ENCODE assay signal across 29 mouse cellular contexts in genomic region chr13:120168301-120168700, GRCm38 (mm10). TPM values are rescaled to one million over a fixed set of nuclear protein-coding genes. Genes with fewer than 3 reads are reported as not detected.
DNase-seq lines count a peak whose midpoint lies in the region; ATAC-seq and TF ChIP-seq lines count a peak whose summit lies in the region.
"Not testable (repeated sequence)": the region's sequence is repeated elsewhere in the genome, so short reads cannot be mapped to it uniquely, and the experiment has no call there.
"Had no signal": no experiment of that assay in that cellular context is flagged by ENCODE, and none has a peak within 500 bp of the region (broad histone marks: within the 10 kb centered on the region; RNA-seq: fewer than 3 reads in every experiment).

No protein-coding gene starts in this region.

- not testable (repeated sequence) for H3K4me3 ChIP-seq in cerebellum, adult 2 months (replicated peaks; ENCODE audit: insufficient read depth, low read depth, low read length)

- peak; percentile 91 for ATAC-seq in granulocyte monocyte progenitor cell, adult 5-6 weeks (replicated peaks; ENCODE audit: poor library complexity, severe bottlenecking)

- 38% methylated on average over 5 of the region's 5 CpGs for whole genome bisulfite sequencing in cerebellum, adult 2 months

- not testable (repeated sequence) for TF ChIP-seq CTCF in cerebellum, adult 2 months (IDR thresholded peaks at IDR 0.05; ENCODE audit: borderline replicate concordance, insufficient read depth, low read depth, low read length)

- not testable (repeated sequence) for H3K27ac ChIP-seq in cerebellum, adult 2 months (ENCODE audit: insufficient read depth, low read length)

- H3K27me3 ChIP-seq in cerebellum, adult 2 months (ENCODE audit: control insufficient read depth, insufficient read depth, low read length); splenic B cell, adult 2 months (ENCODE audit: control insufficient read depth, insufficient read depth, low read length, poor library complexity, severe bottlenecking): not testable (repeated sequence)

- DNase-seq in B cell, adult 2 months, result peak; percentile 4 to 19
- DNase-seq in adrenal gland, adult 2 months, result peak; percentile 59
- DNase-seq in cerebellum, adult 2 months, result peak; percentile 0 to 7
- peak; percentile 21 to 24 for DNase-seq in kidney, adult 8-10 months
- peak; percentile 7 for DNase-seq in lung, postnatal 36 days
- peak; percentile 3 for DNase-seq in splenic B cell, adult 2 months (ENCODE audit: low read depth, low spot score)

- H3K4me1 ChIP-seq in cerebellum, adult 2 months (ENCODE audit: control insufficient read depth, insufficient read depth, low read length), result not testable (repeated sequence)

- not testable (repeated sequence) for TF ChIP-seq POLR2A in cerebellum, adult 2 months (IDR thresholded peaks at IDR 0.05; ENCODE audit: borderline replicate concordance, insufficient read depth, low read length)

- H3K36me3 ChIP-seq in splenic B cell, adult 2 months (ENCODE audit: control insufficient read depth, insufficient read depth, low read length, poor library complexity, severe bottlenecking), result not testable (repeated sequence)

RNA-seq across cellular contexts. Expression of gene Gm21818, which starts 3.9 kb away (rescaled TPM):
- not detected for total RNA-seq in adrenal gland, adult 2 months (2021)
- not detected in 2 replicates for polyA plus RNA-seq in adrenal gland, adult 2 months (2012; rRNA removed)
- not detected in 2 replicates for polyA plus RNA-seq in cerebellum, adult 2 months (2012; rRNA removed)
- total RNA-seq in granulocyte monocyte progenitor cell, adult 5-6 weeks (2014; fragmentation: Nextera tagmentation), result not detected in 2 replicates
- not detected in 2 replicates for total RNA-seq in granulocyte monocyte progenitor cell, adult 5-6 weeks (2017)
- total RNA-seq: adrenal gland, adult 18-20 months; gastrocnemius, adult 18-20 months; gastrocnemius, postnatal 36 days; heart, adult 8-10 months; heart, postnatal 25 days; left cerebral cortex, adult 18-20 months; left cerebral cortex, postnatal 25 days had no signal
- polyA plus RNA-seq: C2C12; embryonic facial prominence, embryonic 14.5 days; forebrain, embryonic 13.5 days; heart, embryonic 14.5 days; hindbrain, embryonic 13.5 days; kidney, embryonic 15.5 days; limb, embryonic 13.5 days; liver, embryonic 13.5 days; lung, embryonic 14.5 days; midbrain, embryonic 10.5 days; midbrain, embryonic 16.5 days; myocyte; neural tube, embryonic 13.5 days; spleen, adult 2 months; stomach, embryonic 15.5 days had no signal

RNA-seq across cellular contexts. Expression of gene Gm20767, which starts 28.3 kb away (rescaled TPM):
- not detected for total RNA-seq in adrenal gland, adult 2 months (2021)
- polyA plus RNA-seq in adrenal gland, adult 2 months (2012; rRNA removed), result not detected in 2 replicates
- not detected in 2 replicates for polyA plus RNA-seq in cerebellum, adult 2 months (2012; rRNA removed)
- total RNA-seq in granulocyte monocyte progenitor cell, adult 5-6 weeks (2014; fragmentation: Nextera tagmentation), result not detected in 2 replicates
- total RNA-seq in granulocyte monocyte progenitor cell, adult 5-6 weeks (2017), result not detected in 2 replicates
- total RNA-seq: adrenal gland, adult 18-20 months; gastrocnemius, adult 18-20 months; gastrocnemius, postnatal 36 days; heart, adult 8-10 months; heart, postnatal 25 days; left cerebral cortex, adult 18-20 months; left cerebral cortex, postnatal 25 days had no signal
- polyA plus RNA-seq: embryonic facial prominence, embryonic 14.5 days; forebrain, embryonic 13.5 days; heart, embryonic 14.5 days; hindbrain, embryonic 13.5 days; kidney, embryonic 15.5 days; limb, embryonic 13.5 days; liver, embryonic 13.5 days; lung, embryonic 14.5 days; midbrain, embryonic 10.5 days; midbrain, embryonic 16.5 days; myocyte; neural tube, embryonic 13.5 days; spleen, adult 2 months; stomach, embryonic 15.5 days had no signal

RNA-seq across cellular contexts. Expression of gene Gm21762, which starts 47.4 kb away (rescaled TPM):
- total RNA-seq in adrenal gland, adult 2 months (2021), result not detected
- 0.27 TPM in 1 of 2 replicates, not detected in the other for polyA plus RNA-seq in adrenal gland, adult 2 months (2012; rRNA removed)
- not detected in 2 replicates for polyA plus RNA-seq in cerebellum, adult 2 months (2012; rRNA removed)
- not detected in 2 replicates for total RNA-seq in granulocyte monocyte progenitor cell, adult 5-6 weeks (2014; fragmentation: Nextera tagmentation)
- total RNA-seq in granulocyte monocyte progenitor cell, adult 5-6 weeks (2017), result not detected in 2 replicates
- total RNA-seq: adrenal gland, adult 18-20 months; gastrocnemius, adult 18-20 months; gastrocnemius, postnatal 36 days; heart, adult 8-10 months; heart, postnatal 25 days; left cerebral cortex, adult 18-20 months; left cerebral cortex, postnatal 25 days had no signal
- polyA plus RNA-seq: embryonic facial prominence, embryonic 14.5 days; forebrain, embryonic 13.5 days; heart, embryonic 14.5 days; hindbrain, embryonic 13.5 days; kidney, embryonic 15.5 days; limb, embryonic 13.5 days; liver, embryonic 13.5 days; lung, embryonic 14.5 days; midbrain, embryonic 10.5 days; midbrain, embryonic 16.5 days; myocyte; neural tube, embryonic 13.5 days; stomach, embryonic 15.5 days had no signal

Comparison
In these comparisons a context has a peak if more than half of its experiments do, and no peak if none do; other contexts are left out.
1. DNase-seq: peak in every context shown above with its lines; median percentile 59 in adrenal gland, adult 2 months; 22 in kidney, adult 8-10 months; 12 in B cell, adult 2 months; 7 in lung, postnatal 36 days; 4 in cerebellum, adult 2 months; 3 in splenic B cell, adult 2 months.